Mouse (Mus musculus) cortical plate, adult 2 months (tissue): ENCODE data around the gene Srd5a1. TPM values are rescaled to one million over a fixed set of nuclear protein-coding genes. Genes with fewer than 3 reads are reported as not detected.

Experiments
- H3K27ac ChIP-seq: fragments of 200-500 bp; 2 replicates; pipeline ENCODE4 v1.5.1; 2012; ENCODE audit warnings: low read length, control low read depth, inconsistent platforms; ENCODE audit not compliant: insufficient read depth
- H3K4me1 ChIP-seq: fragments of 200-500 bp; 2 replicates; pipeline ENCODE4 v1.6.1; 2011; ENCODE audit warnings: low read length; ENCODE audit not compliant: control insufficient read depth, insufficient read depth
- H3K4me3 ChIP-seq: fragments of 200-500 bp; 2 replicates; pipeline ENCODE4 v1.5.1; 2011; ENCODE audit warnings: mild to moderate bottlenecking, low read length, control low read depth; ENCODE audit not compliant: insufficient read depth
- CTCF ChIP-seq: fragments of 200-500 bp; IDR thresholded peaks from 2 replicates; pipeline ENCODE4 v1.5.1; 2011; ENCODE audit warnings: mild to moderate bottlenecking, control low read depth, low read length; ENCODE audit not compliant: insufficient read depth; ENCODE audit errors: extremely low read depth
- POLR2A ChIP-seq: fragments of 200-500 bp; IDR thresholded peaks from 2 replicates; pipeline ENCODE4 v1.6.1; 2011; ENCODE audit warnings: mild to moderate bottlenecking, low read length, control low read depth; ENCODE audit not compliant: insufficient read depth; ENCODE audit errors: extremely low read depth
- polyA plus RNA-seq: library from polyadenylated mRNA; depleted of rRNA; stranded (reverse); fragments of >200 nt; gene quantifications from 2 replicates; pipeline ENCODE4 v1.2.3, GENCODE M21; 2012; rRNA removed

Gene Srd5a1
- polyA plus RNA-seq, 1 experiment, result 14.7 TPM

- H3K4me3 ChIP-seq, result no peak overlapping the region
- TF ChIP-seq CTCF (no peak), POLR2A (no peak)
- no peak overlapping the region for H3K27ac ChIP-seq
- peaks cover 43% of the 10 kb centered on the region for H3K4me1 ChIP-seq
Measured at GRCm38 (mm10) chr13:69525867-69526266, 85.4 kb downstream of the Srd5a1 start.

- H3K4me1 ChIP-seq, result peaks cover 37% of the 10 kb centered on the region
- no peak overlapping the region for H3K4me3 ChIP-seq
- TF ChIP-seq POLR2A, result no peak
- TF ChIP-seq CTCF, result no peak
- no peak overlapping the region for H3K27ac ChIP-seq
Measured at GRCm38 (mm10) chr13:69524158-69524530, 87.1 kb downstream of the Srd5a1 start.

Other genes starting within 250 kb of the Srd5a1 start
- gene Nsun2, start 77.7 kb downstream of the Srd5a1 start, polyA plus RNA-seq, result 62.9 and 63.7 TPM in 2 replicates
- gene Tent4a, start 76.8 kb downstream of the Srd5a1 start, polyA plus RNA-seq, result 25.4 and 26.3 TPM in 2 replicates
- gene Ube2ql1, start 128.4 kb upstream of the Srd5a1 start, polyA plus RNA-seq, result 151 TPM in 2 replicates
- gene Med10, start 191.0 kb upstream of the Srd5a1 start, polyA plus RNA-seq, result 50.3 and 53.3 TPM in 2 replicates